ENCODE assay signal across 8 mouse cellular contexts in genomic region chr4:117156372-117156771, GRCm38 (mm10). TPM values are rescaled to one million over a fixed set of nuclear protein-coding genes. Genes with fewer than 3 reads are reported as not detected.
A peak's percentile ranks its signal among the peaks of the same experiment; 100 is the strongest.
DNase-seq lines count a peak whose midpoint lies in the region; ATAC-seq and TF ChIP-seq lines count a peak whose summit lies in the region.

No protein-coding gene starts in this region.

- H3K4me3 ChIP-seq in heart, embryonic 14.5 days (ENCODE audit: control insufficient read depth in 1 of 2, insufficient read depth in 1 of 2, low read depth in 1 of 2, low read length in 2 of 2), result peak overlapping the region; percentile 91 to 94
- peak overlapping the region; percentile 98; the same call in 1 of the 2 replicates for H3K4me3 ChIP-seq in G1E (ENCODE audit: low read depth, low read length)
- peak overlapping the region; percentile 92 for H3K4me3 ChIP-seq in hindbrain, embryonic 13.5 days
- peak overlapping the region; percentile 98 for H3K4me3 ChIP-seq in midbrain, embryonic 12.5 days

- DNase-seq in heart, adult 8-10 months (ENCODE audit: low spot score), result no peak
- no peak for DNase-seq in G1E (ENCODE audit: low spot score)
- DNase-seq in right cerebral cortex, postnatal 10 days (ENCODE audit: low spot score in 2 of 2), result no peak
- DNase-seq in cerebellum, postnatal 4 days (ENCODE audit: low spot score in 2 of 2), result no peak

- peak overlapping the region; percentile 99 for H3K9ac ChIP-seq in heart, embryonic 14.5 days (ENCODE audit: low read length)
- H3K9ac ChIP-seq in hindbrain, embryonic 13.5 days, result peak overlapping the region; percentile 99; the same call in 1 of the 2 replicates
- no peak overlapping the region for H3K9ac ChIP-seq in midbrain, embryonic 12.5 days (replicated peaks)

- peaks cover 64% of the 10 kb centered on the region for H3K36me3 ChIP-seq in heart, embryonic 14.5 days (ENCODE audit: control insufficient read depth, insufficient read depth, low read length)
- H3K36me3 ChIP-seq in G1E (replicated peaks), result peaks cover 72% of the 10 kb centered on the region
- peaks cover 37% of the 10 kb centered on the region for H3K36me3 ChIP-seq in hindbrain, embryonic 13.5 days
- peaks cover 57% of the 10 kb centered on the region for H3K36me3 ChIP-seq in midbrain, embryonic 12.5 days

- H3K27ac ChIP-seq in heart, embryonic 14.5 days (replicated peaks in 1 of 2; ENCODE audit: control insufficient read depth in 1 of 2, insufficient read depth in 1 of 2, low read depth in 2 of 2, low read length in 2 of 2), result peak overlapping the region; percentile 35 to 89; a peak in 3 of 4 replicates
- peak overlapping the region; percentile 96 for H3K27ac ChIP-seq in hindbrain, embryonic 13.5 days
- H3K27ac ChIP-seq in midbrain, embryonic 12.5 days (replicated peaks), result peak overlapping the region; percentile 94; the same call in 1 of the 2 replicates

- peaks cover 9 to 22% of the 10 kb centered on the region in 2 experiments for H3K4me1 ChIP-seq in heart, embryonic 14.5 days (ENCODE audit: control insufficient read depth in 2 of 2, insufficient read depth in 2 of 2, low read length in 2 of 2)
- H3K4me1 ChIP-seq in G1E (ENCODE audit: insufficient read depth, low read depth, low read length), result peaks cover 29% of the 10 kb centered on the region
- peaks cover 27% of the 10 kb centered on the region for H3K4me1 ChIP-seq in hindbrain, embryonic 13.5 days (replicated peaks)
- peaks cover 21% of the 10 kb centered on the region for H3K4me1 ChIP-seq in midbrain, embryonic 12.5 days

- no peak for ATAC-seq in heart, embryonic 14.5 days (ENCODE audit: insufficient number of reproducible peaks, insufficient read depth, low FRiP score, low read depth)
- no peak for ATAC-seq in G1E (ENCODE audit: extremely low read depth, insufficient number of reproducible peaks, low FRiP score, poor library complexity, severe bottlenecking)
- no peak for ATAC-seq in hindbrain, embryonic 13.5 days (ENCODE audit: low FRiP score)
- no peak for ATAC-seq in midbrain, embryonic 12.5 days (ENCODE audit: low FRiP score, low read depth)
- ATAC-seq in monocyte, adult 5-6 weeks (replicated peaks; ENCODE audit: insufficient number of reproducible peaks, low FRiP score, low TSS enrichment, poor library complexity, severe bottlenecking), result no peak

- TF ChIP-seq CTCF in G1E (IDR thresholded peaks at IDR 0.05; ENCODE audit: low read depth, low read length), result no peak

- no peaks in the 10 kb centered on the region for H3K27me3 ChIP-seq in heart, embryonic 14.5 days (ENCODE audit: control insufficient read depth, insufficient read depth, low read length)
- H3K27me3 ChIP-seq in G1E (ENCODE audit: insufficient read depth, low read length), result no peaks in the 10 kb centered on the region
- no peaks in the 10 kb centered on the region for H3K27me3 ChIP-seq in hindbrain, embryonic 13.5 days
- H3K27me3 ChIP-seq in midbrain, embryonic 12.5 days, result no peaks in the 10 kb centered on the region

- 29% methylated on average over 6 of the region's 6 CpGs for WGBS in heart, embryonic 14.5 days
- 31% methylated on average over 6 of the region's 6 CpGs for WGBS in hindbrain, embryonic 13.5 days
- WGBS in midbrain, embryonic 12.5 days, result 32% methylated on average over 6 of the region's 6 CpGs

- H3K9me3 ChIP-seq in heart, embryonic 14.5 days (ENCODE audit: control insufficient read depth, low read length), result no peaks in the 10 kb centered on the region
- no peaks in the 10 kb centered on the region for H3K9me3 ChIP-seq in G1E (replicated peaks)
- no peaks in the 10 kb centered on the region for H3K9me3 ChIP-seq in hindbrain, embryonic 13.5 days
- H3K9me3 ChIP-seq in midbrain, embryonic 12.5 days, result no peaks in the 10 kb centered on the region

- H3K4me2 ChIP-seq in heart, embryonic 14.5 days (ENCODE audit: low read length), result peak overlapping the region; percentile 83
- H3K4me2 ChIP-seq in hindbrain, embryonic 13.5 days, result peak overlapping the region; percentile 97
- H3K4me2 ChIP-seq in midbrain, embryonic 12.5 days (replicated peaks), result peak overlapping the region; percentile 86

RNA-seq across cellular contexts. Expression of gene Rps8, which starts 0.3 kb away (rescaled TPM):
- 784 and 900 TPM in 2 replicates for polyA plus RNA-seq in heart, embryonic 14.5 days (2014; fragmentation: Nextera tagmentation; extraction: Ambion mirVana)
- total RNA-seq in heart, adult 8-10 months (2022), result 100 to 1,000 TPM; 504 to 617 (median 566) TPM
- 2,089 and 2,273 TPM in 2 replicates for total RNA-seq in G1E (2014; fragmentation: Nextera tagmentation)
- 1,736 TPM in 2 replicates for total RNA-seq in G1E (2017)
- polyA plus RNA-seq in G1E (2012), result 2,887 and 5,494 TPM in 2 replicates
- 576 and 608 TPM in 2 replicates for polyA plus RNA-seq in hindbrain, embryonic 13.5 days (2015; fragmentation: Nextera tagmentation; extraction: Ambion mirVana)
- polyA plus RNA-seq in midbrain, embryonic 12.5 days (2016; fragmentation: Nextera tagmentation; extraction: Ambion mirVana), result 573 and 608 TPM in 2 replicates
- 970 to 1,241 TPM (median 1,065 TPM) in 3 replicates for total RNA-seq in monocyte, adult 5-6 weeks (2017)

RNA-seq across cellular contexts. Expression of gene Plk3, which starts 22.6 kb away (rescaled TPM):
- 1.6 and 2.0 TPM in 2 replicates for polyA plus RNA-seq in heart, embryonic 14.5 days (2014; fragmentation: Nextera tagmentation; extraction: Ambion mirVana)
- 1 to 10 TPM; 1.2 to 1.8 (median 1.6) TPM for total RNA-seq in heart, adult 8-10 months (2022)
- total RNA-seq in G1E (2014; fragmentation: Nextera tagmentation) (1.4 and 1.9 TPM in 2 replicates), G1E (2017) (5.2 and 6.4 TPM in 2 replicates)
- 4.4 and 6.0 TPM in 2 replicates for polyA plus RNA-seq in G1E (2012)
- 16.2 and 16.6 TPM in 2 replicates for polyA plus RNA-seq in hindbrain, embryonic 13.5 days (2015; fragmentation: Nextera tagmentation; extraction: Ambion mirVana)
- 33.1 and 40.4 TPM in 2 replicates for polyA plus RNA-seq in midbrain, embryonic 12.5 days (2016; fragmentation: Nextera tagmentation; extraction: Ambion mirVana)
- total RNA-seq in monocyte, adult 5-6 weeks (2017), result 25.5 to 56.5 TPM (median 52.2 TPM) in 3 replicates

RNA-seq across cellular contexts. Expression of gene Kif2c, which starts 26.1 kb away (rescaled TPM):
- polyA plus RNA-seq in heart, embryonic 14.5 days (2014; fragmentation: Nextera tagmentation; extraction: Ambion mirVana), result 32.0 and 35.9 TPM in 2 replicates
- under 1 TPM in 2 of 4 experiments, not detected in 2; 0.32 to 0.53 TPM for total RNA-seq in heart, adult 8-10 months (2022)
- total RNA-seq in G1E (2014; fragmentation: Nextera tagmentation) (50.6 and 62.8 TPM in 2 replicates), G1E (2017) (50.6 and 52.0 TPM in 2 replicates)
- 7.1 and 8.6 TPM in 2 replicates for polyA plus RNA-seq in G1E (2012)
- 14.6 and 16.5 TPM in 2 replicates for polyA plus RNA-seq in hindbrain, embryonic 13.5 days (2015; fragmentation: Nextera tagmentation; extraction: Ambion mirVana)
- polyA plus RNA-seq in midbrain, embryonic 12.5 days (2016; fragmentation: Nextera tagmentation; extraction: Ambion mirVana), result 73.7 and 78.0 TPM in 2 replicates
- 0.68 to 1.9 TPM in 2 of 3 replicates, not detected in the other for total RNA-seq in monocyte, adult 5-6 weeks (2017)

RNA-seq across cellular contexts. Expression of gene Tctex1d4, which starts 29.8 kb away (rescaled TPM):
- not detected in 2 replicates for polyA plus RNA-seq in heart, embryonic 14.5 days (2014; fragmentation: Nextera tagmentation; extraction: Ambion mirVana)
- total RNA-seq in heart, adult 8-10 months (2022), result under 1 TPM in 1 of 4 experiments, not detected in 3; 0.40 TPM
- 1.7 TPM in 1 of 2 replicates, not detected in the other for total RNA-seq in G1E (2014; fragmentation: Nextera tagmentation)
- total RNA-seq in G1E (2017), result 1.8 TPM in 2 replicates
- polyA plus RNA-seq in G1E (2012), result 2.4 and 3.3 TPM in 2 replicates
- 0.86 TPM in 1 of 2 replicates, not detected in the other for polyA plus RNA-seq in hindbrain, embryonic 13.5 days (2015; fragmentation: Nextera tagmentation; extraction: Ambion mirVana)
- not detected in 2 replicates for polyA plus RNA-seq in midbrain, embryonic 12.5 days (2016; fragmentation: Nextera tagmentation; extraction: Ambion mirVana)
- 3.4 TPM in 1 of 3 replicates, not detected in the others for total RNA-seq in monocyte, adult 5-6 weeks (2017)

RNA-seq across cellular contexts. Expression of gene Btbd19, which starts 30.8 kb away (rescaled TPM):
- 2.5 and 3.8 TPM in 2 replicates for polyA plus RNA-seq in heart, embryonic 14.5 days (2014; fragmentation: Nextera tagmentation; extraction: Ambion mirVana)
- 1 to 10 TPM; 1.8 to 3.5 (median 2.4) TPM for total RNA-seq in heart, adult 8-10 months (2022)
- 34.6 and 46.3 TPM in 2 replicates for total RNA-seq in G1E (2014; fragmentation: Nextera tagmentation)
- 12.3 and 12.8 TPM in 2 replicates for total RNA-seq in G1E (2017)
- polyA plus RNA-seq in G1E (2012), result 20.0 and 33.5 TPM in 2 replicates
- 3.9 and 4.2 TPM in 2 replicates for polyA plus RNA-seq in hindbrain, embryonic 13.5 days (2015; fragmentation: Nextera tagmentation; extraction: Ambion mirVana)
- polyA plus RNA-seq in midbrain, embryonic 12.5 days (2016; fragmentation: Nextera tagmentation; extraction: Ambion mirVana), result 3.8 and 4.2 TPM in 2 replicates
- 15.5 to 17.5 TPM (median 16.9 TPM) in 3 replicates for total RNA-seq in monocyte, adult 5-6 weeks (2017)
